Mouse (Mus musculus): ENCODE measurements around the gene Hk2. TPM values are rescaled to one million over a fixed set of nuclear protein-coding genes. Genes with fewer than 3 reads are reported as not detected.
A peak's percentile ranks its signal among the peaks of the same experiment; 100 is the strongest.

The Hk2 gene
- polyA plus RNA-seq, 1 experiment from 2014 or later: 6.6 TPM

GRCm38 (mm10) chr6:82783906-82784305, 9.7 kb upstream of the Hk2 start:
- no peak overlapping the region for H3K4me3 ChIP-seq (replicated peaks)
- no peak for ATAC-seq
- no peaks in the 10 kb centered on the region for H3K27me3 ChIP-seq
- no peaks in the 10 kb centered on the region for H3K9me3 ChIP-seq
- 79% methylated on average over 4 of the region's 4 CpGs for WGBS
- no peaks in the 10 kb centered on the region for H3K4me1 ChIP-seq (replicated peaks)
- H3K36me3 ChIP-seq: no peaks in the 10 kb centered on the region
- no peak overlapping the region for H3K4me2 ChIP-seq (replicated peaks)
- H3K27ac ChIP-seq: no peak overlapping the region
- H3K9ac ChIP-seq (replicated peaks): no peak overlapping the region

- Histone ChIP-seq H3K36me3 (no peaks in the 10 kb centered on the region), H3K4me3 (replicated peaks) (no peak overlapping the region), H3K9ac (replicated peaks) (no peak overlapping the region), H3K27me3 (peaks cover 4% of the 10 kb centered on the region), H3K9me3 (no peaks in the 10 kb centered on the region), H3K27ac (no peak overlapping the region), H3K4me1 (replicated peaks) (no peaks in the 10 kb centered on the region), H3K4me2 (replicated peaks) (no peak overlapping the region)
- ATAC-seq: no peak
- 56% methylated on average over 8 of the region's 8 CpGs for WGBS
These were observed 6.6 kb upstream of the Hk2 start for GRCm38 (mm10) chr6:82780802-82781393.

GRCm38 (mm10) chr6:82780369-82780768, 6.1 kb upstream of the Hk2 start:
- Histone ChIP-seq H3K27ac (no peak overlapping the region), H3K9ac (replicated peaks) (no peak overlapping the region), H3K27me3 (peaks cover 9% of the 10 kb centered on the region), H3K4me2 (replicated peaks) (no peak overlapping the region), H3K4me3 (replicated peaks) (no peak overlapping the region), H3K36me3 (no peaks in the 10 kb centered on the region), H3K9me3 (no peaks in the 10 kb centered on the region), H3K4me1 (replicated peaks) (no peaks in the 10 kb centered on the region)
- no peak for ATAC-seq
- 65% methylated on average over 4 of the region's 4 CpGs for WGBS

DNA sequence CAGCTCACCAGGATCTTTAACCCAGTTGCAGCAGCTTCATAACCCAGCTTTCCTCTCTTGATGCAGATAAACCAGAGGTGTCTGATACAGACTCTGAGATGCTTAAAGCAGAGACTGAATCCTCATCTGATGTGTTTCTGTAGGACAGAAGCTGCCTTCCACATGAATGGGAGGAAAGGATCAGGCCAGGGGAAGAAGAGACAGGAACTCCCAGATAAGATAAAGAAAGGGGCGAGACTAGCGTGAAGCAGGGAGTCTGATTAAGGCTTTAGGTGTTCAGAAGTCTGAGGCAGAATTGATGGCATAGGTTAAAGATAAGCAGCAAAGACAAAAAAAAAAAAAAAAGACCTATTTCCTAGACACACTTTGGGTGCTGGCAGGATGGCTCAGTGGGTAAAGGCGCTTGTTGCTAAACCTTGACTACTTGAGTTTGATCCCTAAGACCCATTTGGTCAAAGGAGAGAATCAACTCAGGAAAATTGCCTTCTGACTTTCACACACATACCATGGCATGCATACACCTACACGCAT, 2.9 kb upstream of the Hk2 start:
- Histone ChIP-seq H3K4me2 (replicated peaks) (no peak overlapping the region), H3K4me3 (replicated peaks) (no peak overlapping the region), H3K27me3 (peaks cover 15% of the 10 kb centered on the region), H3K9me3 (no peaks in the 10 kb centered on the region), H3K27ac (no peak overlapping the region), H3K36me3 (no peaks in the 10 kb centered on the region), H3K4me1 (replicated peaks) (peaks cover 22% of the 10 kb centered on the region), H3K9ac (replicated peaks) (no peak overlapping the region)
- no peak for ATAC-seq
- WGBS: 90% methylated on average over 4 of the region's 4 CpGs

GRCm38 (mm10) chr6:82775386-82775785, 1.1 kb upstream of the Hk2 start:
- no peak for ATAC-seq
- Histone ChIP-seq H3K27me3 (peaks cover 15% of the 10 kb centered on the region), H3K4me3 (replicated peaks) (no peak overlapping the region), H3K4me2 (replicated peaks) (no peak overlapping the region), H3K27ac (no peak overlapping the region), H3K9ac (replicated peaks) (no peak overlapping the region), H3K9me3 (no peaks in the 10 kb centered on the region), H3K36me3 (no peaks in the 10 kb centered on the region), H3K4me1 (replicated peaks) (peaks cover 25% of the 10 kb centered on the region)
- whole genome bisulfite sequencing: 86% methylated on average over 6 of the region's 6 CpGs

GRCm38 (mm10) chr6:82773261-82774131, 758 bp downstream of the Hk2 start:
- Histone ChIP-seq H3K4me2 (replicated peaks) (peak overlapping the region; percentile 99), H3K27me3 (peaks cover 15% of the 10 kb centered on the region), H3K9me3 (no peaks in the 10 kb centered on the region), H3K4me1 (replicated peaks) (peaks cover 25% of the 10 kb centered on the region), H3K9ac (replicated peaks) (peak overlapping the region; percentile 68), H3K4me3 (replicated peaks) (peak overlapping the region; percentile 49), H3K36me3 (no peaks in the 10 kb centered on the region), H3K27ac (peak overlapping the region; percentile 6; the same call in 1 of the 2 replicates)
- ATAC-seq: peak; percentile 46
- under 1% methylated on average over 68 of the region's 68 CpGs for WGBS

DNA sequence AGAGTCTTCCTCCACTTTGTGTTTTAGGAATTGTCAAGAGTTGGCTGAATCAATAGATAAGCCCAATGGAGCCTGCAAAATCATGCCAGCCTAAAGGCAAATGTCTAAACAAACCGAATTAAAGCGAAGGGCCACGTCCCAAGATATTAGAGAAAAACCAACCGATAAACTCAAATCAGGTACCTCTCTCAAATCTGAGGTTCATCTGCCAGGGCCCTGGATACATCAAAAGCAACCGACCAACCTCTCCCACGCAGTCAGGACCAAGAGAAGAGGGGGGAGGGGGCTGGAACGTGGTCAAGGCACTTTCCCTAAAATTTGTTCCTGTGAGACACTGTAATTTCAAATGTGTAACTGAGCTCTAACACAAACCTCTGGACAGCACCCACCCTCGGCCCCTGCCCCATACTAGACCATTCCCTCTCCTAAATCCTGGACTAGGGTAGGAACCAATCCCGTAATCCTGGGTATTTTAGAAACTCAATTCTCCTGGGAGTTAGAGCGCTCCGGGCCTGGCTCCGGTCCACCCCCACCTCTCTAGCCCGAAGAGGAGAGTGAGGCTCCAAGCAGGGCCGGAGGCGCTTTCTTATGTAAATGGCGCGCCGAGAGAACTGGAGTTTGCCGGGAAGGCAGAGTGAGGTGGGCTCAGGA, 1.7 kb downstream of the Hk2 start:
- H3K4me2 ChIP-seq (replicated peaks): peak overlapping the region; percentile 99
- WGBS: 1% methylated on average over 19 of the region's 19 CpGs
- no peak overlapping the region for H3K9ac ChIP-seq (replicated peaks)
- peak overlapping the region; percentile 49 for H3K4me3 ChIP-seq (replicated peaks)
- H3K27ac ChIP-seq: no peak overlapping the region
- peaks cover 15% of the 10 kb centered on the region for H3K27me3 ChIP-seq
- no peaks in the 10 kb centered on the region for H3K9me3 ChIP-seq
- H3K4me1 ChIP-seq (replicated peaks): peaks cover 25% of the 10 kb centered on the region
- H3K36me3 ChIP-seq: no peaks in the 10 kb centered on the region
- peak; percentile 28 for ATAC-seq

DNA sequence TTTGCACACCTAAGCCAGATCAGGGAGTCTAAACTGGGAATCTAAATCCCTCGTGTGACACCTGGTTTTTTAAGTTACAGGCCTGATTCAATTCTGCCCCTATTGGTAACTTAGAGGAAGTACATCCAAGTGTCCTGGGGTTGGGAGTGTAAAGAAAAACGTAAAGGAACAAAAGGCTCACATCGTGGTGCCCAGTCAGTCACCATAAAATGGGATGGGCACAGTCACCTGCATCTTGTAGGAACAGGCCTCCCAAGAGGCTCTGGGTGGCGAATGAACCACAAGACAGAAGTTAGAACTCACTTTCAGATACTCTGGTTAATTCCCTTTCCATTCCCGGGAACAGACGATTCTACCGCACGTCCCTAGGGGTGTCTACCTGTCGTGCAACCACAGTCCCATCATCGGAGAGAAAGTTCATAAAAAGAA, 2.3 kb downstream of the Hk2 start:
- Histone ChIP-seq H3K9me3 (no peaks in the 10 kb centered on the region), H3K36me3 (no peaks in the 10 kb centered on the region), H3K27ac (no peak overlapping the region), H3K9ac (replicated peaks) (no peak overlapping the region), H3K4me3 (replicated peaks) (peak overlapping the region; percentile 49), H3K27me3 (peaks cover 14% of the 10 kb centered on the region), H3K4me2 (replicated peaks) (peak overlapping the region; percentile 99), H3K4me1 (replicated peaks) (peaks cover 25% of the 10 kb centered on the region)
- under 1% methylated on average over 10 of the region's 10 CpGs for WGBS
- no peak for ATAC-seq

DNA sequence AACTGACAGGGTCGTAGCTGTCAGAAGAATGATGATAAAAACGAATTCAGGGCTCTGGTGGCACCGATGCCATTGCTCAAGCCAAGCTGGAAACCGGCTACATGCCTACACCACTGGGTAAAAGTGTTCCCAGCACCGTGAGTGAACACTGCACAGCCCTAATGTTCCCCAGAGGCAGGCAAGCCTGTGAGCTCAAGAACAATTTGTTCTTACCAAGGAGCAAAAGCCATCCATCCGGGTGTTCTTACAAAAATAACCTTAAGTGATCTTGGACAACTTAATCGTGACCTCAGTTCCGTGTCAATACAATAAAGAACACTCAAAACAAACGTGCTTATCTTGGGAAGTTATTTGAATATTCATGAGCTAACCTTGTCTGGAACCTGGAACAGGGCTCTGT, 3.2 kb downstream of the Hk2 start:
- no peaks in the 10 kb centered on the region for H3K9me3 ChIP-seq
- H3K27ac ChIP-seq: no peak overlapping the region
- ATAC-seq: no peak
- no peak overlapping the region for H3K4me2 ChIP-seq (replicated peaks)
- no peak overlapping the region for H3K4me3 ChIP-seq (replicated peaks)
- H3K27me3 ChIP-seq: peaks cover 12% of the 10 kb centered on the region
- WGBS: 62% methylated on average over 9 of the region's 9 CpGs
- H3K4me1 ChIP-seq (replicated peaks): peaks cover 25% of the 10 kb centered on the region
- no peak overlapping the region for H3K9ac ChIP-seq (replicated peaks)
- H3K36me3 ChIP-seq: no peaks in the 10 kb centered on the region

DNA sequence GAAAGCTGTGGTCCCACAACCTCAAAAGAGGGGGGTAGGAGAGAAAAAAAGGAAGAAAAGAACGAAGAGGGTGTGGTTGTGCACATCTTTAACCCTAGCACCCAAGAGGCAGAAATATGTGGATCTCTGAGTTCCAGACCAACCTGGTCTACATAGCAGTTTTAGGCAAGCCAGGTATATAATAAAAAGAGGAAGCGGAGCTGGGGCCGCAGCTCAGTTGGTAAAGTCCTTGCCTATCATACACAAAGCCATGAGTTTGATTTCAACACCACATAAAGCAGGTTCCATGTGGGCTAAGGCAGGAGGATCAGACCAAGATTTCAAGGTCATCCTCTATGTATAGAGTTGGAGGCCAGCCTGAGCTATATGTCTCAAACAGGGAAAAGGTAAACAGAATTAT, 4.0 kb downstream of the Hk2 start:
- 90% methylated on average over 3 of the region's 3 CpGs for WGBS

DNA sequence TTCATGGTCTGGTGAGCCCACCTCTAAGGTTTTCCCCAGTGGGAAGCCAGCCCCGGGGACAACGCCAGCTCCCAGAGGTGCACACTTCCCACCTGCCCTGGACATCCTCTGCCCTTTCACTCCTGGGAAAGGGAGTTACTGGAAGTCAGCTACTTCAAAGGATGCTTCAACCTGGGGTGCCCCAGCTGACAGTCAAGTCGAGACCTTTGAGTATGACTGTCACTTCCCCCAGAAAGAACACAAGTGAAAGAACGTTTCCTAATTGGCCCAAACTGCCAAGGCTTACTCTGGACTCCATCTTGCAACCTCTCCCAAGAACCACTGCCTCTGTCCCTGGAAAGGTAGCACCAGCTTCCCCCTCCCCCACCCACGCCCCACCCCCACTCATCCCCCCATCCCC, 4.5 kb downstream of the Hk2 start:
- no peak overlapping the region for H3K9ac ChIP-seq (replicated peaks)
- no peak overlapping the region for H3K4me2 ChIP-seq (replicated peaks)
- peaks cover 21% of the 10 kb centered on the region for H3K4me1 ChIP-seq (replicated peaks)
- no peak overlapping the region for H3K27ac ChIP-seq
- ATAC-seq: no peak
- no peaks in the 10 kb centered on the region; the same call in 1 of the 2 replicates for H3K27me3 ChIP-seq
- 67% methylated on average over 5 of the region's 5 CpGs for WGBS
- no peak overlapping the region for H3K4me3 ChIP-seq (replicated peaks)
- no peaks in the 10 kb centered on the region for H3K36me3 ChIP-seq
- H3K9me3 ChIP-seq: no peaks in the 10 kb centered on the region

More for the DNA sequence above, 4.0 kb downstream of the Hk2 start:
- Histone ChIP-seq H3K27me3 (peaks cover 5% of the 10 kb centered on the region), H3K27ac (no peak overlapping the region), H3K4me1 (replicated peaks) (peaks cover 25% of the 10 kb centered on the region), H3K9ac (replicated peaks) (no peak overlapping the region), H3K36me3 (no peaks in the 10 kb centered on the region), H3K4me3 (replicated peaks) (no peak overlapping the region), H3K4me2 (replicated peaks) (no peak overlapping the region), H3K9me3 (no peaks in the 10 kb centered on the region)
- no peak for ATAC-seq
